Mouse (Mus musculus): ENCODE data around the gene Sucla2. TPM values are rescaled to one million over a fixed set of nuclear protein-coding genes. Genes with fewer than 3 reads are reported as not detected.

Sucla2 gene
- polyA plus RNA-seq, 1 experiment = 29.7 TPM

GRCm38 (mm10) chr14:73632648-73633263 lies 107.6 kb downstream of the Sucla2 start:
- Histone ChIP-seq H3K27me3 (ENCODE audit: control insufficient read depth, insufficient read depth, insufficient read length) (no peaks in the 10 kb centered on the region), H3K4me3 (ENCODE audit: insufficient read depth, poor library complexity, severe bottlenecking) (no peak overlapping the region), H3K36me3 (ENCODE audit: control insufficient read depth, insufficient read depth) (no peaks in the 10 kb centered on the region), H3ac (ENCODE audit: control insufficient read depth, insufficient read length, low read depth) (no peak overlapping the region), H3K79me3 (ENCODE audit: low read depth) (no peaks in the 10 kb centered on the region), H3K79me2 (ENCODE audit: control insufficient read depth, insufficient read depth) (no peaks in the 10 kb centered on the region)
- TF ChIP-seq MAX (IDR thresholded peaks at IDR 0.05) (no peak), CEBPB (IDR thresholded peaks at IDR 0.05; ENCODE audit: low read depth) (no peak)

GRCm38 (mm10) chr14:73634356-73634755 lies 109.2 kb downstream of the Sucla2 start:
- Histone ChIP-seq H3K4me3 (ENCODE audit: insufficient read depth, poor library complexity, severe bottlenecking) (no peak overlapping the region), H3K79me3 (ENCODE audit: low read depth) (no peaks in the 10 kb centered on the region), H3K27me3 (ENCODE audit: control insufficient read depth, insufficient read depth, insufficient read length) (no peaks in the 10 kb centered on the region), H3K36me3 (ENCODE audit: control insufficient read depth, insufficient read depth) (no peaks in the 10 kb centered on the region), H3K79me2 (ENCODE audit: control insufficient read depth, insufficient read depth) (no peaks in the 10 kb centered on the region), H3ac (ENCODE audit: control insufficient read depth, insufficient read length, low read depth) (no peak overlapping the region)
- TF ChIP-seq CTCF (IDR thresholded peaks at IDR 0.05; ENCODE audit: control insufficient read depth, insufficient read depth, insufficient read length) (no peak), MYOG (IDR thresholded peaks at IDR 0.05; ENCODE audit: control insufficient read depth, extremely low read depth, insufficient read length) (no peak), USF1 (IDR thresholded peaks at IDR 0.05; ENCODE audit: low read depth) (no peak), MYOD1 (IDR thresholded peaks at IDR 0.05; ENCODE audit: control insufficient read depth, insufficient read length, low read depth) (no peak), FOSL1 (IDR thresholded peaks at IDR 0.05; ENCODE audit: insufficient read depth, low read length, poor library complexity, severe bottlenecking) (no peak), CEBPB (IDR thresholded peaks at IDR 0.05; ENCODE audit: low read depth) (no peak), MAX (IDR thresholded peaks at IDR 0.05) (no peak)

DNA sequence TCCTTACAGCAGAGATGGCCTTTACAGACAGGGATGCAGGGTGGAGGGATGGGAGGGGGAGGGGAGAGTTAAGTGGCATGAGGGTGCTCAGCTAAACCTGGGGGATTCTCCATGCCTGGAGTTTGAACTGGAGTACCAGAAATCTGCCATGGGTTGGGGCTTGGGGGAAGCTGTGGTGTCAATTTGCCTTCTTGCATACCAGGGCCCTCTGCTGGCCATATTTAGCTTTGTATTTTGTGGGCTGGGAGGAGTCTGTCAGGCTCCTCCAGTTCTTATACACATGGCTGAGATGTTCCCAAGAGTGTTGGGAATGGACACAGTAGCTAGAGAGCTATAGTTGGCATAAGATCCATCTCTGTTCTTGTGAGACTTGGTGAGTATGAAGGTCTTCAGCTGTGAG lies 112.3 kb downstream of the Sucla2 start:
- no peaks in the 10 kb centered on the region for H3K79me3 ChIP-seq (ENCODE audit: low read depth)
- no peak for TF ChIP-seq MYOD1 (IDR thresholded peaks at IDR 0.05; ENCODE audit: control insufficient read depth, insufficient read length, low read depth)
- TF ChIP-seq CEBPB (IDR thresholded peaks at IDR 0.05; ENCODE audit: low read depth) = no peak
- no peak for TF ChIP-seq FOSL1 (IDR thresholded peaks at IDR 0.05; ENCODE audit: insufficient read depth, low read length, poor library complexity, severe bottlenecking)
- TF ChIP-seq MYOG (IDR thresholded peaks at IDR 0.05; ENCODE audit: control insufficient read depth, extremely low read depth, insufficient read length) = no peak
- TF ChIP-seq MAX (IDR thresholded peaks at IDR 0.05) = no peak
- TF ChIP-seq CTCF (IDR thresholded peaks at IDR 0.05; ENCODE audit: control insufficient read depth, insufficient read depth, insufficient read length) = no peak
- TF ChIP-seq USF1 (IDR thresholded peaks at IDR 0.05; ENCODE audit: low read depth) = no peak

More for the DNA sequence above, 112.3 kb downstream of the Sucla2 start:
- Histone ChIP-seq H3K4me3 (ENCODE audit: insufficient read depth, poor library complexity, severe bottlenecking) (no peak overlapping the region), H3K79me2 (ENCODE audit: control insufficient read depth, insufficient read depth) (no peaks in the 10 kb centered on the region), H3ac (ENCODE audit: control insufficient read depth, insufficient read length, low read depth) (no peak overlapping the region), H3K27me3 (ENCODE audit: control insufficient read depth, insufficient read depth, insufficient read length) (no peaks in the 10 kb centered on the region), H3K36me3 (ENCODE audit: control insufficient read depth, insufficient read depth) (no peaks in the 10 kb centered on the region)

Other genes with a start within 250 kb of the Sucla2 start
- 2.7 TPM for gene Rb1, start 199.5 kb upstream of the Sucla2 start, polyA plus RNA-seq (2012; fragmentation: generic; extraction: Trizol)
- 153 TPM for gene Itm2b, start 140.0 kb upstream of the Sucla2 start, polyA plus RNA-seq (2012; fragmentation: generic; extraction: Trizol)
- 31.6 TPM for gene Med4, start 15.3 kb upstream of the Sucla2 start, polyA plus RNA-seq (2012; fragmentation: generic; extraction: Trizol)
- 2.2 TPM for gene Nudt15, start 22.9 kb downstream of the Sucla2 start, polyA plus RNA-seq (2012; fragmentation: generic; extraction: Trizol)
- gene Gm21750, start 135.9 kb downstream of the Sucla2 start, polyA plus RNA-seq (2012; fragmentation: generic; extraction: Trizol) = not detected

Data from C2C12 (cell line).